Mouse (Mus musculus): ENCODE measurements at regions not wholly inside any gene's neighbourhood (a gene's known extent, or its start where the extent isn't known, plus 50 kb on each side); places are given as distances from the start of the nearest gene placed in this dataset.

DNA sequence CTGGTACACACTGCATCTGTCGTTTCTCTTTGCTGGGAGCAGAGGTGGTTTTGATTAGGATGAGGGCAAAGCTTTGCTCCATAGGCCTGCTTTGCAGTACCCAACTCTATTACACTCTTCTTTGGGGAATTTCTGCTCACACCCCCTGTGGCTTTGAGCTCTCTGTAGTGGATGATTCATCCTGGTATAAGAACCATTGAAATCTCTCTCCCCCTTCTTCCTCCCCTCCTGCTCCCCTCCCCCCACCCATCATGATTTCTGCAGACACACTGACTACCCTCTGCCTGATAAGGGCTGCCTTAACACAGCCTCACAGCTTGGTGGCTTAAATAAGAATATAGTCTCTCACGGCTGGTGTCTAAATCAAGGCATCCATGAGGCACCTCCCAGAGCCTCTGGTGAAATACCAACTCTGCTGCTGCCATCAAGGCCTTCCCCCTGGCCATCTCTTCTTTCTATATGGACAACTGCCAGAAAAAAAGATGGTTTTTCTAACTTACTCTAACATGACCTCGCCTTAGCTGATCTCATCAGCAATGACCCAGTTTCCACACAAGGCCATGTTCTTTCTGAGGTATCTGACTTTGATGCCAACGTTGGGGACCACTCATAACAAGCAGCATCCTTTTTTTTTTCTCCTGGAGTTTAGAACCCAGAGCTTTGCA lies 81.5 kb upstream of the Camk1g start:
- intact Hi-C loops (cut with DNase I) = no loop called here
- DNase-seq = no peak

DNA sequence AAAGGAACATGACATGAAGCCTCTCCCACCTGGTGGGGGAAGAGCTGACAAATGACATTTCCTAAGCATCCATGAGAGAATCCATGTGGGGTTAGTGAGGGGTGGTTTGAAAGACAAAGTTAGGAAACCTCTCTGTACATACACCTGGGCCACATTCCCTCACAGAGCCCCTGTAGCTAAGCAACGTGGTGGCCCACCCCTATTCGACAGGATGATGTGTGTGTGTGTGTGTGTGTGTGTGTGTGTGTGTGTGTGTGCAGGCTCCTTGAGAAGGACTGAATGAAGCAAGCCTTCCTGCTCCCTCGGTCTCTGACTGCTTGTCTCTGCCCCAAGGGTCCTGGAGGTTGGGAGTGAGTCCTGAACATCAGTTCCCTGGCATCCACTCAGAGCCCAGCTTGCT lies 80.7 kb upstream of the Camk1g start:
- intact Hi-C loops (cut with DNase I) = no loop called here
- DNase-seq = no peak

DNA sequence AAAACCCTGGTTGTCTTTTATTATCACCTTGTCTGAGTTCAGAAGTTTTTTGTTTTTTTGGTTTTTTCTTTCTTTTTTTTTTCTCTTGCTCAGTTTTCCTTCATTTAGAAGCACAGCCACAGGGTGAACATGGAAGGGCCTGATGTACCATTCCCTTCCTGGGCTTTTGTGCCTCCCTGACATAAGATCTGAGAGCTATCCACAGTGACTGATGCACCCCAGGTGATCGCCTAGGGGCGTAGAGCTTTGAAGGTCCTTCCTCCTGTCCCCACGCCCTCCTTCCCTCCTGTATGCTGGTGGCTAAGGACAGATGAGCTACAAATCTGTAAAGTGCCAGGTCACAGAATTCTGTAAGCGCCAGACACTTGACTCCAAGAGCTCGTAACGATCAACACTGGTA lies 80.1 kb upstream of the Camk1g start:
- intact Hi-C loops (cut with DNase I) = no loop called here
- DNase-seq = no peak

DNA sequence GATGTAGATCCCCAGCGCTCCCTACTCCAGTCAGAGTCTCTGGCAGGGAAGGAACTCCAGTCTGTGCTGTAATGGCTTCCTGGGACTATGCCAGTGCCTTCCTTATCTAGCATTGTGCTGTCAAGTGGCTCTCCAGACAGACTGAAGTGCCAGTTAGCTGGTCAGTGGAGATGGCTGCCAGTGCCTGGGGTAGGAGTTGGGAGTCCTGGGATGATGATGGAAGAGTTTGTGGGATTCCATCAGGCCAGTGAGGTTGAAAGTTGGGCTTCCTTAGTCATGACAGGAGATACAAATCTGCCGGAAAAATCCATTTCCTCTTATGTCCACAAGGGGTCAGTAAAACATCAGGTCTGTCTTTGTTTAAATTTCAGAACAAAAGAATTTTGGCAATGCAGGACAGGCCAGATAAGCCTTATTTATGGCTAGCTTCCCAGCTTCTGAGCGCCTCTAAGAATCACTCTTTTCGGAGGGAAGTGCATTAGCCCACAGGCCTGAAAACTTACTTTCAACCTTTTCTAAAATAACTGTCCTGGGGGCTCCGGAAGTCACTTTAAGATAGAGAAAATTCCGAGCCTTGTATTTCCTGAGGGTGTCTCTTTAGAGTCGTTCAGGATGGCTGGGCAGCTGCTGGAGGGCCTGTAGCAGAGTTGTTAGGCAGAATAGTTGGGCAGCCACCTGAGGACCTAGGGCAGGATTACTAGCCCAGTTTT lies 79.5 kb upstream of the Camk1g start:
- intact Hi-C loops (cut with DNase I) = loop anchor here (5.0 kb wide), 1 partner anchor 62 kb away; no protein-coding TSS in a partner anchor
- no peak for DNase-seq

DNA sequence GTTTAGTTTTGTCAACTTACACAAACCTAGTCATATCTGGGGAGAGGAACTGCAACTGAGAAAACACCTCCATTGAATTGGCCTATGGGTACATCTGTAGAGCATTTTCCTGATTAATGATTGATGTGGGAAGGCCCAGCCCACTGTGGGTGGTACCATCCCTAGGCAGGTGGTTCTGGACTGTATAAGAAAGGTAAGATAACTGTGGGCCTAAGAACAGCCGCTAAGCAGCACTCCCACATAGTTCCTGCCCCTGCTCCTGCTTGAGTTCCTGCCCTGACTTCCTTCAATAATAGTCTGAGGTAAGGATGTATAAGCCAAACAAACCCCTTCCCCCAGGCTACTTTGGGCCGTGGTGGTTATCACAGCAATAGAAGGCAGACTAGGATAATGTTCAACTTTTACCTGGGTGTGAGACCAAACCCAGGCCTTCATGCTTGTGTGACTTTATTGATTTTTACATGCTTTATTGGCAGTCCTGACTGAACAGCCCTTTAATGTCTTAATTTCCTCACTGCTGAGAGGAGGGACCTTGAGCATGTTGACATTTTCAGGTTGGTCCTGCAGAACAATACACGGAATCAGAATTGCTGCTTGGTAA lies 78.8 kb upstream of the Camk1g start:
- DNase-seq = no peak
- intact Hi-C loops (cut with DNase I) = loop anchor here (5.0 kb wide), 1 partner anchor 62 kb away; no protein-coding TSS in a partner anchor

DNA sequence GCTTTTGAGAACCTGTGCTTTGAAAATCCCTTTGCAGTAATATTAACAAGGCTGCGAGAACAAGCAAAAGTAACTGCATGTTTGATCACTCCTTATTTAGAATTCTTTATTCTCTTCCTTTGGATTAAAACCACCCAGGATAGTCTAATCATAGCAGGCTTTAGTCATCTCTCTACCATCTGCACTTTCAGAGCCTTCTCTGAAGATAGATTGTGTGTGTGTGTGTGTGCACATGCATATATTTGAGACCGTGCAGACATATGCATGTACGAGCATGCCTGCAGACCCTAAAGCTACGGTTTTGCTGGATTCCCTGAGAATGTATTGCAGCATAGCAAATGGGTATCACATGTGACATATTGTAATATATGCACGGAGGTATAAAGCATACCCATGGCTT lies 77.5 kb upstream of the Camk1g start:
- no peak for DNase-seq
- intact Hi-C loops (cut with DNase I) = loop anchor here (5.0 kb wide), 1 partner anchor 60 kb away; no protein-coding TSS in a partner anchor

DNA sequence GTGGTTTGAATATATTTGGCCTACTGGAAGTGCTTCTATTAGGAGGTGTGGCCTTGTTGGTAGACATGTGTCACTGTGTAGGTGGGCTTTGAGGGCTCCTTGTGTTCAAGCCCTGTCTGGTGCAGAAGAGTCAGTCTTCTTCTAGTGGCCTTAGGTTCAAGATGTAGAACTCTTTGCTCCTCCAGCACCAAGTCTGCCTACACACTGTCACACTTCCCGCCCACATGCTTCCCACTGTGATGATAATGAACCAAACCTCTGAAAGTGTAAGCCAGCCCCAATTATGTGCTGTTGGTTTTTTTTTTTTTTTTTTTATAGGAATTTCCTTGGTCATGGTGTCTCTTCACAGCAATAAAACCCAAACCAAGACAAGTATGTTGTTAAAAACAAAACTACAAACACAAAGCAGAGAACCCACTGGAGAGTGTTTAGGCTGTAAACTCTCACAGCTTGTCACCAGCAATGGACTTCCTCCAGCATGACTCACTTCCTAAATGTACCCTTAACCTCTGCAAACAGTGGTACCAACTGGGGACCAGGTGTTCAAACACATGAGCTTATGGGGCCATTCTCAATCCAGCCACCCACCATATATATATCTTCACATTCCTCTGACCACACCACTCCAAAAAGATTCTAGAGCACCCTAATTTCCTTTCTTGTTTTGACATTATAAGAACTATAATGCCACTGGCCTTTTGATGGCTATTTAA lies 74.0 kb upstream of the Camk1g start:
- intact Hi-C loops (cut with DNase I) = no loop called here
- no peak for DNase-seq

DNA sequence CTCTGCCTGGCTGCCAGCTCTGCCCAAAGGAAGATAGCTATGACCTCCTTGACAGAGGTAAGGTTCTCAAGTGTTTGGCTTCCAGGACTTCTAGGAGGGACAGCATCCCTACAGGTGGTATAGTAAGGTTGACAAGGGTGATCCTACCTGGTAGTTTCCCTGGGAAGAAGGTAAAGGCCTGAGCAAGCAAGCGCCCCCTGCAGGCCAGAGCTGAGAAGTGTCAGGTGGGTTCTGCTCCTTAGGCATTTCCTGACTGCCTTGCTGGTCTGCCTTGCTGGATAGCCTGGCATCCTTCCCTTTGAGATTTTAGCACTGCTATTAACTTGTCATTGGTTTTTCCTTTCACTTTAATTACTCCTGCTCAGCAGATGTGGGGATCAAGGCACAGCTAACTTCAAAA lies 70.4 kb upstream of the Camk1g start:
- DNase-seq = no peak
- intact Hi-C loops (cut with DNase I) = no loop called here

DNA sequence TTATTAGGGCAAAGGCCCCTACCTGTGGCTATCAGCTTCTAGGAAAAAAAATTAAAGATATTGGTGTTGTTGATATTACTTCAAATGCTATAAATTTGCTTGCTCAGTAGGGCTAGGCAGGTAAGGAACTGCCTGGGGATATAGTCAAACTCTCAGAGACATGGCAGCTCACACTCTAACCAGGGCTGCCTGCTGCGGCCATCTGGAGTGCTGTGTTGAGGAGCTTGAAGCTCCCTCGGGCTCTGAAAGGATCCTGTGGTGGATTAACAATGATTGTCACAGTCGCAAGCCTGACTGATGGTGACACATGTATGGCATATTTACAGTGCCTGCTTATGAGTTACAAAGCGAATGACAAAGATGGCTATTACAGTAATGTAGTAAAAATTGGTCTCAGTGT lies 64.2 kb upstream of the Camk1g start:
- intact Hi-C loops (cut with DNase I) = no loop called here
- no peak for DNase-seq

DNA sequence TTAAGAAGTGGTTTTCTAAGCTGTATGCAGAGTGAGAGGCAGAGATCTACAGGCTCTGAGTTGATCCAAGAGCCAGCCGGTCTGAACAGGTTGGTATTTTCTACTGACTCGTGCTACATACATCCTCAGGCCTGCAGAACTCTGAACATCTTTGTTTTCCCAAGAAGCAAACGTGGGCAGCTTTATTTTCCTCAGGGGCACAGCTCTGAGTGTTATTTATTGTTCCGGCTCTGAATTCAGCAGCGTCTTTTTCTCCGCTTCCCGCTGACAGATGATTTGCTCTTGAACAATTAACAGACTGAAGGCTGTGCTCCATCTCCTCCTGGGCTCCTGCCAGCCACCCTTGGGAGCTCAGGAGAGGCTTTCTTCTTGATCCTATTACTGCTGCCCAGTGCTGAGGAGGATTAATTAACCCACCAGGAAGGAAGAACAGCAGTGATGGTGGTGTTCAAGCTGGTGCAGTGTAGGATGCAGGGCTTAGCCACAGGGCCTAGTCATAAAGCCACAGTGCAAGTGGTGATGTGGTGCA lies 63.5 kb upstream of the Camk1g start:
- intact Hi-C loops (cut with DNase I) = no loop called here

DNA sequence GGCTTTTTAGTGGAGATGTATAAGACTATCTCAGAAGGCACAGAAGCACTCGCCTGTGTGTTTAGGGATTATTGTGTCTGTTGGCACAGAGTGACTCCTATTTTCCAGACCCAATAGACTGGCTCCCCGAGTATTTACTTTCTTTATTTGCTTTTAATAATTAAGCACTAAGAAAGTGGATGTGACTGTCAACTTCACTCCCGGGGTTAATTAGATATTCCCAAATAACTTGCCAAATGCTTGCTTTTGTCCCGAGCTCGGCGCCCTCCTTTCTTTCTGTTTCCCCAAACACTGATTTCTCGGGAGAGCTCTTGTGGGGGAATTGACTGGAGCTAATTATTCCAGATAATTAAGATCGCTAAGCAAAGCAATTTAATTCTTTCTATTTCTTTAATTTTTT lies 60.1 kb upstream of the Camk1g start:
- DNase-seq = no peak
- intact Hi-C loops (cut with DNase I) = no loop called here

More for the DNA sequence above, 63.5 kb upstream of the Camk1g start:
- no peak for DNase-seq

DNA sequence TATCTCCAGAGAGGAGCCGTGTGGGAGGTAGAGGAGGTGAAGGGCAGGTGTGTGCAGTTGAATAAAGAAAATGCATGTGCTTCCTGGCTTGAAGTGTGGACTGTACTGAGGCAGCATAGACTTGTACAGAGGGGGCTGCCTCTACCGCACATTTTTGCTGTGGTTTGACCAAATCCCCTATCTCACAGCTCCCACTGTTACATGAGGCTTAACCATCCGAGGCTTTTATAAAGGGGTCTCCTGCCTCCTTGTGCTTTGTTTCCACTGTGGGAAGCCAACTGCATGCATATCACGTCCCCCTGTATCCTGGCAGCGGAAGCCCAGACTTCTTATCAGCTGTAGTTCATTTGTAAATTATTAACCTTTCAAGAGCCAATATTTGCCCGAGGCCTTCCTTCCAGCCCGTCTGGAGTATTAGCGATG lies 53.6 kb upstream of the Camk1g start:
- DNase-seq = no peak
- intact Hi-C loops (cut with DNase I) = no loop called here

DNA sequence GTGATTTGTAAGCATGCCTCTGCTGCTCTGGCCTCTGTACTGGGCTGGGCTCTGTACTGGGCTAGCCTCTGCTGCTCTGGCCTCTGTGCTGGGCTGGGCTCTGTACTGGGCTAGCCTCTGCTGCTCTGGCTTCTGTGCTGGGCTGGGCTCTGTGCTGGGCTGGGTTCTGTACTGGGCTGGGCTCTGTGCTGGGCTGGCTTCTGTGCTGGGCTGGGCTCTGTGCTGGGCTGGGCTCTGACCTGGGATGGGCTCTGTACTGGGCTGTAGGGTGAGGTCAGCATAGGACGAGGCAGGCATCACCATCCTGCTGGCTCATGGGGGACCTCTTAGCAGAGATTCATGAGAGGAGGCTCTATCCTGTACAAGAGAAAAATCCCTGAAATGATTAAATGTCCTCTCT lies 52.8 kb upstream of the Camk1g start:
- no peak for DNase-seq
- intact Hi-C loops (cut with DNase I) = no loop called here

DNA sequence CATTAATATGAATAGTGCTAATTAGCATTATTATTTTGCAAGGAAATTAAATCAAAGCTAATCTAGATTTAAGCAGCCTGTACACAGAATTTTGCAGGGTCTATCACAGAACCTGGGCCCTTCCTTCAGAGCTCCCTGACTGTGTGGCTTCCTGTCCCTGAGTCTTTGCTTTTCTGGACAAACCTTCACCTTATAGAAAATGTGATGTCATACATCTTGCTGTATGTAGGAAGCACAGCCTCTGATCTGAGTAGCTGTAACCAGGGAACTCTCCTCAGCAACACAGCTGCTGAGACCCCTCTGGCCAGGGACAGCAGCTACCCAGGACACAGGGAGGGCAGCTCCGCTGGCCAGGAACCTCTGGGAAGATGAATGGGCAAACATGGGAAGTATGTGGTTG lies 51.7 kb upstream of the Camk1g start:
- intact Hi-C loops (cut with DNase I) = no loop called here
- DNase-seq = no peak

DNA sequence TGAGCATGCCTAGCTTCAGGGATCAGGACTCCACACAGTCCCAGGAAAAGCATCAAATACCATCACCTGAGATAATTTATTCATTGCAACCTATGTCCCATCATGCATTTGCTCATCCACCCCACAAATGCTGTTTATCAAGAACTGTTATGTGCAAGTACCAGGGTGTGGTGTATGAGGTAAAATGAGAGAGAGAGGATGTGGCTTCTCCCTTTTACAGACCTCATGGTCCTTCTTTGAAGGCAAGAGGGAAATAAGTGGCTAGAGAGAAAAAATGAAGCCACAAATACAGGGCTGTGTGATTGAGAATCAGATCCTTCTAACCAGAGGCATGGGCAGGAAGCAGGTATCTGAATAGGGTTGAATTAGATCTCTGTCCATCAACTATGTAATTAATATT lies 51.3 kb upstream of the Camk1g start:
- no peak for DNase-seq
- intact Hi-C loops (cut with DNase I) = no loop called here

Small RNA genes lying in the stretch of these regions (microRNA-seq; reads per million reads assigned to microRNA genes)
- gene Mir205 = 5.4 to 11.1 reads per million in 2 experiments
